ENCODE assay signal across 8 mouse cellular contexts in genomic region chr15:84073911-84074704, GRCm38 (mm10). TPM values are rescaled to one million over a fixed set of nuclear protein-coding genes. Genes with fewer than 3 reads are reported as not detected.
DNase-seq lines count a peak whose midpoint lies in the region; ATAC-seq and TF ChIP-seq lines count a peak whose summit lies in the region.
"Had no signal": no experiment of that assay in that cellular context is flagged by ENCODE, and none has a peak within 500 bp of the region (broad histone marks: within the 10 kb centered on the region; RNA-seq: fewer than 3 reads in every experiment).

No protein-coding gene starts in this region.

- 0 out of 2 replicates have a peak overlapping the region, but pooled peaks have one; percentile 12 for H3K9ac ChIP-seq in ES-E14 (ENCODE audit: insufficient read depth, low read depth, low read length, poor library complexity, severe bottlenecking)
- H3K9ac ChIP-seq in lung, postnatal 0 days (replicated peaks; ENCODE audit: low read depth): no peak overlapping the region

- peak; percentile 89 for TF ChIP-seq CTCF in lung, postnatal 0 days (IDR thresholded peaks at IDR 0.05)

- H3K4me1 ChIP-seq in ES-E14 (ENCODE audit: control insufficient read depth in 2 of 2, insufficient read depth in 2 of 2, low read length in 2 of 2, poor library complexity in 1 of 2): peaks cover 3 to 15% of the 10 kb centered on the region in 2 experiments; a peak in 3 of 4 replicates
- H3K4me1 ChIP-seq in lung, postnatal 0 days (ENCODE audit: insufficient read depth, low read depth, low read length): no peaks in the 10 kb centered on the region

- no peak for ATAC-seq in lung, postnatal 0 days

- H3K27ac ChIP-seq in ES-E14 (ENCODE audit: insufficient read depth, low read depth, low read length, poor library complexity, severe bottlenecking): no peak overlapping the region
- H3K27ac ChIP-seq in lung, postnatal 0 days (ENCODE audit: low read length): no peak overlapping the region

- H3K27me3 ChIP-seq in lung, postnatal 0 days (replicated peaks; ENCODE audit: insufficient read depth, low read length): peaks cover 11% of the 10 kb centered on the region; the same call in 1 of the 2 replicates

- peak overlapping the region in 1 of 2 experiments; percentile 33; a peak in 2 of 4 replicates for H3K4me3 ChIP-seq in ES-E14 (ENCODE audit: insufficient read depth in 1 of 2, low read depth in 1 of 2, low read length in 2 of 2, poor library complexity in 1 of 2, severe bottlenecking in 1 of 2)
- H3K4me3 ChIP-seq in lung, postnatal 0 days (ENCODE audit: low read depth, low read length): no peak overlapping the region

- no peaks in the 10 kb centered on the region for H3K9me3 ChIP-seq in ES-E14 (ENCODE audit: control insufficient read depth, insufficient read depth, low read depth, low read length)
- H3K9me3 ChIP-seq in lung, postnatal 0 days (ENCODE audit: low read length): no peaks in the 10 kb centered on the region

- H3K36me3 ChIP-seq in ES-E14 (ENCODE audit: control insufficient read depth, insufficient read depth, low read length, poor library complexity, severe bottlenecking): 0 out of 2 replicates have a peak, but pooled peaks cover 4% of the 10 kb centered on the region
- no peaks in the 10 kb centered on the region for H3K36me3 ChIP-seq in lung, postnatal 0 days (ENCODE audit: insufficient read depth, low read length)

- peak; percentile 64 to 66 for DNase-seq in B cell, adult 2 months
- DNase-seq in ES-E14 (ENCODE audit: low read depth, low spot score): peak; percentile 78
- peak; percentile 77 for DNase-seq in cerebellum, adult 9-10 months
- peak; percentile 76 for DNase-seq in frontal cortex, postnatal 36 days (ENCODE audit: low spot score in 2 of 2)
- peak; percentile 18 to 81 for DNase-seq in kidney, postnatal 36 days
- DNase-seq in lung, postnatal 0 days (ENCODE audit: low spot score): peak; percentile 41
- DNase-seq in skeletal muscle tissue, adult 2 months (ENCODE audit: low read depth, low spot score): peak; percentile 20

- H3K4me2 ChIP-seq in lung, postnatal 0 days (replicated peaks; ENCODE audit: low read depth, low read length): peak overlapping the region; percentile 28

- in situ Hi-C loops in ES-E14 (cut with MboI; ENCODE audit: low sequenced_read_pairs in 2 of 2, unreplicated experiment in 2 of 2): loop anchor here in 1 of 2 experiments (25.0 kb wide), 1 partner anchor 312 kb away; no protein-coding TSS in a partner anchor

- no peak for TF ChIP-seq EP300 in lung, postnatal 0 days (IDR thresholded peaks at IDR 0.05)

- 13% methylated on average over 10 of the region's 15 CpGs for WGBS in lung, postnatal 0 days

TF ChIP-seq in ES-E14, 5 proteins besides CTCF, POLR2A, EP300 and RAD21:
- no peak for TF ChIP-seq CHD2 (IDR thresholded peaks at IDR 0.05; ENCODE audit: low read depth, low read length)
- peak; percentile 76 for TF ChIP-seq MAFK (IDR thresholded peaks at IDR 0.05; ENCODE audit: insufficient read depth, low read depth, low read length)

RNA-seq across cellular contexts. Expression of gene Efcab6, which starts 8.9 kb away (rescaled TPM):
- 0.76 and 1.3 TPM in 2 replicates for total RNA-seq in ES-E14 (2012; rRNA removed)
- polyA plus RNA-seq in lung, postnatal 0 days (2015; fragmentation: Nextera tagmentation; extraction: Ambion mirVana): 0.63 and 0.84 TPM in 2 replicates
- total RNA-seq: hematopoietic stem cell, adult 5-6 weeks had no signal

RNA-seq across cellular contexts. Expression of gene Sult4a1, which starts 31.4 kb away (rescaled TPM):
- total RNA-seq in ES-E14 (2012; rRNA removed): 34.9 and 40.5 TPM in 2 replicates
- 0.17 and 0.24 TPM in 2 replicates for polyA plus RNA-seq in lung, postnatal 0 days (2015; fragmentation: Nextera tagmentation; extraction: Ambion mirVana)
- total RNA-seq: hematopoietic stem cell, adult 5-6 weeks had no signal

RNA-seq across cellular contexts. Expression of gene Pnpla5, which starts 48.9 kb away (rescaled TPM):
- total RNA-seq in ES-E14 (2012; rRNA removed): 0.11 and 0.13 TPM in 2 replicates
- not detected in 2 replicates for polyA plus RNA-seq in lung, postnatal 0 days (2015; fragmentation: Nextera tagmentation; extraction: Ambion mirVana)
- total RNA-seq: hematopoietic stem cell, adult 5-6 weeks had no signal

Comparison
In these comparisons a context has a peak if more than half of its experiments do, and no peak if none do; other contexts are left out.
1. DNase-seq: peak in every context shown above with its lines; median percentile 78 in ES-E14; 77 in cerebellum, adult 9-10 months; 76 in frontal cortex, postnatal 36 days; 65 in B cell, adult 2 months; 50 in kidney, postnatal 36 days; 41 in lung, postnatal 0 days; 20 in skeletal muscle tissue, adult 2 months.